Mouse (Mus musculus) 3134 (cell line): ENCODE results near the gene Mettl8.

Experiments
- DNase-seq: peaks from one replicate; pipeline ENCODE4 v3.0.0-alpha.2; 2011; ENCODE audit warnings: low spot score; ENCODE audit not compliant: insufficient read length; ENCODE audit errors: extremely low read depth

Mettl8 gene

DNA sequence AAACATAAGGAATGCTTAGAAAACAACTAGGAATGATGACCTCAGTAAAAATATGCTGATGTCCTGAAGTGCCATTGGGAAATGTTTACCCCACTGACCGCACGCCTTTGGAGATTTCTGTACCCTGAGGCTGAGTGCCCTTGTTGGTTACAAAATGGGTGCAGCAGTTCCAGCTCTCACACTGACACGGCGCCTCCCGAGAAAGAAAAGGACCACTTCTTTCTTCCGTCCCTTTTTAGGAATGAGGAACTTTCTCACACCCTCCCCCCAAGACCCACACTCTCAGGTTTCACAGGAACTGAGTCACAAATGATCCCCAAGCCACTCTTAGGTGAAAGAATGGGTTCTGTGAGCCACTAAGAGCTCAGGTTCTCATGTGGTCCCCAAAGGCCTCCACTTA, 17.9 kb downstream of the Mettl8 start:
- DNase-seq, result no peak

DNA sequence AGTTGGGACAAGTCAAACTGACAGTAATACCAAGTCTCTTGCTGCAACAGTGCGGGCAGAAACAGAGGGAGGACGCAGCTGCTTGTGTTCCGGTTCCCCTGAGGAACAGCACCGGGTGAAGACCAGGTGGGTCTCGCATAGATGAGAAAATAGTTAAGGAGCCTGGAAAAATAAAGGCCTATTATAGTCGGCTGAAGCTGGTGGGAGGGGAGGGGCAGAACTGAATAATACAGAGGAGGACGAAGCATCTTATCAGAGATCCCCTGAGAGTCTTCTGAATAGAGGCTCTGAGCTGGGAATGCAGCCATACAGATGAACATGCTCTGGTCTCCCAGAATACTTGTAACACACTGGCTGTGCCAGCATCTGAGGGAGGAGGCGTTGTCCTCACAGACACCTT, 21.4 kb downstream of the Mettl8 start:
- no peak for DNase-seq

DNA sequence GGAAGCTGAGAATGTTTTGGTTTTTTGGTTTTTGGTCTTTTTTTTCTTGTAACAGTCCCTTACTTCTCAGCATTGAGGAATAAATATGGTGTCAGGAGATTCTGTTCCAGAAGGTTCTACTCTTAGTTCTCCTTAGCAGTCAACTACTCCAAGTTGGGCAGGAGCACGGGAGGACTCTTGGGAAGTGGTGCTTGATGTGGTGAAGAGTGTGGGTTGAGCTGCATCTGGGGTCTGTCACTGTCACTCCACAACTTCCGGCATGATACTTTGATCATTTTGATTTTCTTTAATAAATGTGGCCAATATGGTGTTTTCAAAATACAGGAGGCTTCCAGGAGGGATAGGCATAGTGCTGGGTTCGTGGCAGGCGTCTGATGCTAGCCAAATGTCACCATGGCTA, 22.4 kb downstream of the Mettl8 start:
- no peak for DNase-seq

DNA sequence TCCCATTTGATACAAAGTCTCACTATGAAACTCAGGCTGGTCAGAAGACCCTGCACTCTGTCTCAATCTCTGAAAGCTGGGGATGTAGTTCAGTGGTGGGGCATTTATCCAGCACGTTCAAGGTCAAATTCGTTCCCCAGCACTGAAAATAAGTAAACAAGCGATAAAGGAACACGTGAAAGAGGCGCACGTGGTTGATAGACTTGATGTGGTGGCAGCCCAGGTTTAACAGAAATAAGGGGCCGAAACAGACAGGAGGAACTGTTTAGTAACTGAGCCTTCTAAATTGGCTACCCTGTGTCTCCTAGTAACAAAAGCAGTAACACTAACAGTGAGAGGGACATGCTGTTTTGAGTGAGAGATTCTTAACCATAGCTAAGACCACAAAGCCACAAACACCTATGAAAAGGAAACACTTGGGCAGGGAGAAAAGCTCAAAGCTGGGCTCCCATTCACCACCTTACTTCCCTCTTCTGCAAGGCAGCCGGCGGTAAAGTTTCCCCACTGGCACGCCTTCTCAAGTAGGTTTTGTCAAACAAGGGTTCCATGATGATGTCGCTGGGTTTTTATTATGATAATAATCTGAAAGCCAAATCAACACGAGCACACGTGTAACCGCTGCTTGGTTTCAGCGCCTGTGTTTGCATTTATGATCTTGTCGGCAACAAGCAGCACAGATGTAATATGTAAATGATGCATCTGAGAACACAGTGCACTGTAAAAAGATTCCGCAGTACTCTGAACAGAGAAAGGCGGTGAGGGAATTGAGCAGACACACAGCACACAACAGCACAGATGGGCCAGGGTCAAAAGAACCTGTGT, 23.2 kb downstream of the Mettl8 start:
- no peak for DNase-seq

DNA sequence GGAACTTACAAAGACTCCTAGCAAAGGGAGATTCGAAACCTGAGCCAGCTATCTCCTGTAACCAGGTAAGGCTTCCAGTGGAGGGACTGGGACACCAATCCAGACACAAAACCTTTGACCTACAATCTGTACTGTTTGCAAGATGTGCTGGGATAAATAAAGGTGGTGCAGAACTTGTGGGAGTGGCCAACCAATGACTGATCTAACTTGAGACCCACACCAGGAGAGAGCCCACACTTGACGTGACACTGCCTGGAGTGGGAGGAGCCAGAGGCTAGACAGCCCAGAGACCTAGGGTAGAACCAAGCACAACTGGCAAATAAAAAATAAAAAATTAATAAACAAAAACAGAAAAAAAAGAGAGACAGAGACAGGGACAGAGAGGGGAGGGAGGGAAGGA, 24.7 kb downstream of the Mettl8 start:
- DNase-seq, result no peak

DNA sequence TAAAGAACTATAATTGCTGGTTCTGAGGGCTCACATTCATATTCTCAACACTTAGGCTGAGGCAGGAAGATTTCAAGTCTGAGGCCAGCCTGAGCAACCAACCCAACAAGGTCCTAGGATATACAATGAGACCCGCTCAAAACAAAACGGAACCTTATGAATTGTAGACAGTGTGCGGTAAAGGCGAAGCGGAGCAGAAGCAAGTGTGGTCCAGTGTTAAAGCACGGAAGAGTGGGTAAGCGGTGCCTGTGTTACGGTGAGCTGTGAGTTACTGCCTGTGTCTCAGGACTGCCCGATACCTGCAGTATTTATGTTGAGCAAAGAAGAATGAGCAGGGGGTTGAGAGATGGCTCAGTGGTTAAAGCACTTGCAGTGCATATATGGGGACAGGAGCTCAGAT, 27.8 kb downstream of the Mettl8 start:
- no peak for DNase-seq

DNA sequence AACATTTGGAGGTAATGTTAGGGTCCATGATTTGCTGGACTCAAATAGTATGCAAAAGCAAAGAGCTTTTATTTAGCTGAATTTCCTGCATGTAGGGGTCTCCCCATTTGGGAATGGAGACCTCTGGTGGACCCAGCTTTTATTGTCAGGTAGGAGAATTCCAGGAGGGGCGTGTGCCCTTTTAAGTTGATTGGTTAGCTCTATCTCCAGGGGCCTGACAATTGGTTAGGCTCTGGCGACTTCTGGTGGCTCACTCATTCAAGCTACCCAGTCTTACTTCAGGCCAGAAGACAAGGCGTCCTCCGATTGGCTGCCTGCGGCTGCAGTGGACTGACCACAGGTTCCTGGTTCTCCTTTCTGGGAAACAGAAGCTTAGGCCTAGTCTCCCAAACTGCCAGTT, 28.6 kb downstream of the Mettl8 start:
- DNase-seq, result no peak

DNA sequence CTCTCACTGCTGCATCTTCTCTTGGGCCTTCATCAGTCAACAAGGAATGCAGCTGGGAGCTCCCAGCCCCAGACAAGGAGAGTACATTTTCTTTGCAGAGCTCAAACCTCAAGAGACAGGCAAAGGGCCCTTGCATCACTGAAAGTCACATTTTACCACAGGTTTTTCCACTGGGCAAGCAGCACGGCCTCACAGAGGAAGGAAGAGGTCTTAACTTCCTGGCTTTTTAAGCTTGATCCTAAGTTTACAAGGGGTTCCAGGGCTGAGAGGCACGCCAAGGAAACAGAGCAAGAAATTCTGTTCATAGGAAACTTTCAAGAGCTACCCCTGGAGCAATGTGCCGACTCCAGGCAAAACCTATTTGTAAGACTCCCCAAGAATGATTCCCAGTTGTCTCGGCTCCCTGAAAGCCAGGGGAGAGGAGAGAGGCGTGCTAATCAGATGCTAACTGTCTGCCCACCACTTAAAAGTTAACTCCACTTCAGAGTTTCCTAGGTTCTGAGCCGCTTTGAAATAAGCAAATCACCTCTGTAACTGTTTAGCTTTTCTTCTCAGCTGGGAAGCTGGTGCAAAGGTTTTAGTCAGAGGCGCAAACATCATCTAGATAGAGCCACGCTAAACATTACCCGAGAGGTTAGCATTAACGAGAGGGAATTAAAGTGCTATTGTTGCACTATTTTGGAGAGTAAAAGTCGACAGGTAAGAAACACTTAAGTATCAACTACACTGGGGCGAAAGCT, 29.6 kb downstream of the Mettl8 start:
- DNase-seq, result no peak

DNA sequence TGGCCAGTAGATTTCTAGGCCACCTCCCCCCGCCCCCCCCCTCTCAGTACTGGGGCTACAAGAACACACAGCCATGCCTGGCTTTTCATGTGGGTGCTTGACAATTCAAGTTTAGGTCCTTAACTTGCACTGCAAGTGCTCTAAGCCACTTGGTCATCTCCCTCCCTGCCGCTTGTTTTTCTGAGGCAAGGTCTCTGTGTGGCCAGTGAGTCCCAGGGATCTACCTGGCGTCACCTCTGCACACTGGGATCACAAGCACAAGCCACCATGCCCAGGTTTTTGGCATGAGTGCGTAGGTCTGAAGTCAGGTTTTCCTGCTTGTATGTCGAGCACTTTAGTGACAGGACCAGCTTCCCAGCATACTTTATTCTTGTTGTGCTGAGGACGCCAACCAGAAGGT, 31.4 kb downstream of the Mettl8 start:
- DNase-seq, result no peak

DNA sequence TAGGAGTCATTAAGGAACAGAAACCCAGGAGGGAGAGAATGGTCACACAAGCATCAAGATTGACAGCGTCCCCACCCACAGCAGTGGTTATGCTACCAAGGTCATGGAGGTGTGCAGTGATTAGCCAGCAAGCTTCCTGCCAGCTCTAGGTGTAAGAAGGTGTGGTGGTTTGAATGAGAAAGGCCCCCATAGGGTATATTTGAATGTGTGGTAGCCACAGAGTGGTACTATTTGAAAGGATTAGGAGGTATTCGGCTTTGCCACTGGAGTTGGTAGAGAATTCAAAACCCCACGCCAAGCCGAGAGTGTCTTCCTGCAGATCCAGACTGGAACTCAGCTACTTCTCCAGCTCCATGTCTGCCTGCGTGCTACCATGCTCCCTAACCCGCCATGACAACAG, 32.4 kb downstream of the Mettl8 start:
- no peak for DNase-seq

DNA sequence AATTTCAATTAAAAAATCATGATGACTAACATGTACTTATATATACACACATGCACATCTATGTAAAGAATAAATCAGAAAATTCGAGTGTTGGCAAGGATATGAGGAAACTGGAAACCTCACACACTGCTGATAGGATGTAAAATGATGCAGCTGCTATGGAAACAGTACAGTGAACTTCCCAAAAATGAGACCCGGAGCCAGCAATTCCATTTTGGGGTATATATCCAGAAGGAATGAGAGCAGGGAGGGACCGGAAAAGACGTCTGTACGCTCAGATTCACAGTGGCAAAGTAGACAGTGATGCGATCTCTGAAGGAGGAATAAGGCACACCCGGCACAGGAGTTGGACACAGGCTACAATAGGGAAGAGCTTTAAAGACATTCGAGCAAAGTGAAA, 34.7 kb downstream of the Mettl8 start:
- no peak for DNase-seq

DNA sequence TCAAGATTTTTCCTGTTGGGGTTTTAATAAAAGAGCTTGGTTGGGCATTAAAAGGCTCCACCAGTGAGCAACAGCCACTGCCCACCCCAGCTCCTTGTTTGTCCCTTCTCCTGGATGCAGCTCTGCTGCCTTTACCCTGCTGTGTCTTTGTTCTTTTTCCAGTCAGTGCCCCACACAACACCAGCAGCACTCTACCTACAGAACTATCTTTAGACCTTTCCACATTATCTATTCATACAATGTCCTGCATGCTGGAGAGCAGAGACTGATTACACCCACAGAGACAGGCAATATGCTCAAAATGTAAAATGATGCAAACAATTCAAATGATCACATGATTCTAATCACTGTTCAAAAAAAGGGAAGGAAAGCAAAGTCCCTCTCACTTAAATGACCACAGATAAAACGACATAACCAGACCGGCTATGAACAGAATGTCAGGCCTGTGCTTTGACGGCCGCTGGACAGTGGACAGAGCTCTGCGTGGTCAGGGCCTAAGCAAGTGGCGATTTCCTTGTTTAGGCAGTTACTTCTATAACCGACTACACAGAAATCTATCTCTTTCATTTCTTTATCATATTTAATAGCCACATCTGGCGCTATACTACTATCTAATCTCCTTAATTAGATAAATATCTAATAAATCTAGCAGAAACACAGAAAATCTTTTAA, 35.5 kb downstream of the Mettl8 start:
- no peak for DNase-seq

DNA sequence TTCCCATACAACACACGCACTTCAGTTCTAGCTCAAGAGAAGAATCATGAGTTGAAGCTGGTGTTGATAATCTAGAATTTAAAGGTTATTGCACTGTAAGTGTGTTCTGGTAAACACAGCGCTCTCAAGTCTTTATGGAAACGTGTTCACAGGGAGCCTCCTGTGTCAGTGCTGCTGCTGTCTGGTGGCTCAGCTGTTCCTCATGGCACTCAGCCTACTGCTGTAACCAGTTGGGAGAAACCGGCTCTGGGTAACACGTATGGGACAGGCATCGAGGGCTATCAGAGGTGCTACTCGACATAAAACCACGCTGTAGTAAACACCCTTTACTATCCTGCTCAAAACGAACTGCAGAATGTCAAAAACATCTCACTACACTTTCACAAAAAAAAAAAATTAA, 36.1 kb downstream of the Mettl8 start:
- no peak for DNase-seq

DNA sequence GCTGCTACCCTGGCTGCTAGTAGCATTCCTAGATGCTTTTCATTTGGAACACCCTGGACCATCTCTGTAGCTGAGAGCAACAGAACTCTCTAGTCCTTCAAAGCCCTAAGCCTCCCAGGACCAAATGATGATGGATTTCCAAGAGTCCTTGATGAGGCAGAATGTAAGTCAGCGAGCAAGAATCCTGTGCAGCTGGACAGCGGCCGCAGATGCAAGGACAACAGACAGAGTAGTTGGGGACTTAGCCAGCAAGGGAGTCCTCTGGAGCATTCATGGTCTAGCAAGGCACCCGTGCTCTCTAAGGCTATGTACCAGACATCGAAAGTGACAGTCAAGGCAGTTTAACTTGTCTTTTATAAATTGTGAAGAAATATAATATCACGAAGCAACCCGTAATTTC, 41.9 kb downstream of the Mettl8 start:
- no peak for DNase-seq

DNA sequence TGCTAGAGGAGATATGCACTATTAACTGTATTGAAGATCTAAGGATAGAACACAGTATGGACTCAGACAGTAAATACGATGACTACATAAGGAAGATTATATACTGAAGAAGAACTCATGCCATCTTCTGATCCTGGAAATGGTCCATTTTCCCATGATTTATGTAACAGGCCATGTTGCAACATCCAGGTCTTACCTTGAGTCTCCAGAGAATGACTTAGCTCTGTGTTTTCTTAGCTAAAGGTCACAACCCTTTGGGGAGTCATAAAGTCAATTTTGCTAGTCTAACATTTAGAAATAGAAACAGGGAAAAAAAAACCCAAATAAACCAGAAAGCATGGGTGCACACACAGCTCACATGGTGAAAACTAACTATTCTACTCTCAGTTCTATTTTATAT, 43.6 kb downstream of the Mettl8 start:
- no peak for DNase-seq

DNA sequence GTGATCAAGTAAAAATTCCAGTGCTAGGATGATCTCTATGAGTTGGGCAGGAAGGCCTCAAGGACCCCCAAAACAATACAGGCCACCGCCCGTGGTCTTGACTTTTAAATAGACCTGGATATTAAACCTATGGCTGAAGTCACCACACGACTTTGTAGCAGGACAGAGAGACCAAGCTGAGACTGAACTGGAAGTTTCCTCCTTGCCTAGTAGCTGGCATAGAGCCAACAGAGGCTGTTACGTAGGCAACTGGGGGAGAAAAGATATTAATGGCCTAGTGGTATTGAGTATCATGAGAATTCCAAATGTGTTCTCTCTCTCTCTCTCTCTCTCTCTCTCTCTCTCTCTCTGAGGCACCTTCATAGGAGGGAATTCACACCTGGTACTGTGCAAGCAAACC, 51.0 kb downstream of the Mettl8 start:
- no peak for DNase-seq

DNA sequence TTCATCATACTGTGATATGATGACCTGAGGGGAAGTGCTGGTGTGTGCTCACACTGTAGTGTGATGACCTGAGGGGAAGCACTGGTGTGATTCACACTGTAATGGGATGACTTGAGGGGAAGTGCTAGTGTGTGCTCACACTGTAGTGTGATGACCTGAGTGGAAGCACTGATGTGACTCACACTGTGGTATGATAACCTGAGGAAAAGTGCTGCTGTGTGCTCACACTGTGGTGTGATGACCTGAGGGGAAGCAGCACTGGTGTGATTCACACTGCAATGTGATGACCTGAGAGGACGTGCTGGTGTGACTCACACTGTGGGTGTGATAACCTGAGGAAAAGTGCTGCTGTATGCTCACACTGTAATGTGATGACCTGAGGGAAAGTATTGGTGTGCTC, 52.9 kb downstream of the Mettl8 start:
- no peak for DNase-seq

DNA sequence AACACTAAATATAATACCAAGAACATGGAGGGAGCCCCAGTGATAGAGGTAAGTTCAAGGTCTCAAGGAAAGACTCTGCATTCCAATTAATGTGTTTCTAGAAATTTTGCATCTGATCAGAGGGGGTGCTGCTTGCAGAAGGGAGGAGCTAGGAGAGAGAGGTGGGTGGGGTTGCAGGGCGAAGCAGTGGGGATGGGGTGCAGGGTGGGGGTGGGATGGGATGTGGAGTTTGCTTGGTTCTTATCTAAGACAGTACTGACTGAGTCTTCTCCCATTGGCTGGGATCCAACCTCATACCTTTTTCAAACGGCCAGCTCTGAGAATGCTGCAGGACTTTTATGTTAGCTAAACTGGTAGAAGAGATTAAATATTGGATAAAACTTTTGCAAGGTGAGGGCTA, 56.6 kb downstream of the Mettl8 start:
- no peak for DNase-seq

DNA sequence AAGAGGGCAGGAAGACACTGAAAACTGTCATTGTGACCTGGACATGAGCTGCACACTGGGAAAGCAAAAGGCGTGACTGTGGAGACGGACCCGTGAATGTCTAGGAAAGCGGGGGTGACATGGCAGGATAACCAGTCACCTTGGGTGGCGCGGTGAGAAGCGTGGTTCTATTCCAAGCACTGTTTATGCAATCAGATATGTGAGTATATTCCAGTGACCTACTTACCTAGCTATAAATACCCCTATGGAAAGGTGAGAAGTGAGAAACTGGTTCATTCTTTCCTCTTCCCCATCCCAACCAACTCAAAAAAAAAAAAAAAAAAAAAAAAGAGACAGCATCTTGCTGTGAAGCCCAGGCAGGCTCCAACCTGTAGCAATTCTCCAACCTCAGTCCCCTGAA, 58.9 kb downstream of the Mettl8 start:
- DNase-seq, result no peak

DNA sequence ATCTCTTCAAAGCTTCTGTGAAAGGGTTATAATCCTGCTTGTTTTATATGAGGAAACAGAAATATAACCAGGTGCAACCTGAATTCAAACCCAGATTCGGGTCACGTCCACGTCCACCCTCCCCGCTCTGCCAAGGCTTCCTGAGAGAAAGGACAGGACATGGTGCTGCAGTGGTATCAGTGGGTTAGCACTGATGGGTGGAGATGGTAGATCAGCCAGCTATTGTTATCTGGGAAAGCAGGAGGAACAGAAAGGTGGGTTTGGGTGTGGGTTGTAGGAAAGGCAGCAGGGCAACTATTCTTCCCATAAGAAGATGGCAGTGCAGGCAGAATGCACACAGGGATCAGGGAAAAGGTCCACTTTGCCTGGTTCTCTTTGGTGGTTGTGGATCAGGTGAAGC, 59.5 kb downstream of the Mettl8 start:
- DNase-seq, result no peak

DNA sequence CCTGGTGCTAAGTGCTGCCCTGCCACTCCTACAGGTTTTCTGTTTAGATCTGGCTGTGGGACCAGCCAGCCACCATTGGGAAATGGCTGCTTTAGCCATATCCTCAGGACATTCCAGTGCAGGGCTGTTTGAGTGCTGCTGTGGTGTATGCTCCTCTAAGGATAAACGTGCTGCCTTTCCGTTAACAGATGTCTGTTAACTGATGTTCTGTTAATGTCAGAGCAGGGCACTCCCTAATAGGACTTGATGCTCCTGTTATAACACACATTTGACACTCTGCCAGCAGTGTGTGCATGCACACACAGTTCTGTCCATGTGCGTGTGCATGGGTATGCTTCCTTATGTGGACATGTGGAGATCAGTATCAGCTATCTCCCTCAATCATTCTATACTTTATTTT, 61.6 kb downstream of the Mettl8 start:
- DNase-seq, result no peak

DNA sequence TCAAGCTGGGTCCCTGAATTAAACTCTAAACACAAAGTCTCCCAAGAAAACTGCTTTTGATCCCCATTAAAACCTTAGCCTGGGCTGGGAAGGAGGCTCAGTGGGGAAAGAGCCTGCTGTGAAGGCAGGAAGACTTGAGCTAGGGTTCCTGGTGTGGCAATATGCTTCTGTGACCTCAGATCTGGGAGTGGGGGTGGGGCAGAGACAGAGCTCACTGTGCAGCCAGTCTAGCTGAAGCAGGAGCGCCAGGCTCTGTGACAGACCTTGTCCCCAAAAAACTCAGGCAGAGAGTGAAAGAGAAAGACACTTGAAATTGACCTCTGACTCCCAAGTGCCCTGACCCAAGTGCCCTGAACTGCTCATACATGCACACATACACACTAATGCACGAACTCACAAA, 62.7 kb downstream of the Mettl8 start:
- no peak for DNase-seq
